Mouse (Mus musculus) olfactory bulb, adult 2 months (tissue): ENCODE data around the gene Gm20431.

ENCODE experiments used
- CTCF ChIP-seq: fragments of 200-500 bp; IDR thresholded peaks from 2 replicates; pipeline ENCODE4 v1.5.1; 2012; ENCODE audit warnings: low read depth, mild to moderate bottlenecking, low read length, moderate library complexity; ENCODE audit not compliant: insufficient read depth
- POLR2A ChIP-seq: fragments of 200-500 bp; IDR thresholded peaks from 2 replicates; pipeline ENCODE4 v1.6.1; 2012; ENCODE audit warnings: mild to moderate bottlenecking, low read depth, low read length, moderate library complexity; ENCODE audit not compliant: insufficient read depth

- TF ChIP-seq POLR2A (no peak), CTCF (no peak)
Observed at GRCm38 (mm10) chr2:167596262-167596661, 65.0 kb downstream of the Gm20431 start.
